Mouse (Mus musculus) ES-E14 (cell line): ENCODE measurements at regions not wholly inside any gene's neighbourhood (a gene's known extent, or its start where the extent isn't known, plus 50 kb on each side); places are given as distances from the start of the nearest gene placed in this dataset.

Experiments used
- DNase-seq: peaks from one replicate; pipeline ENCODE4 v3.0.0-alpha.2; 2013; ENCODE audit warnings: low read depth, low spot score
- H3K27ac ChIP-seq: 2 replicates; pipeline ENCODE4 v1.5.1; 2012; ENCODE audit warnings: low read depth, mild to moderate bottlenecking, low read length, moderate library complexity, mixed read lengths; ENCODE audit not compliant: poor library complexity, insufficient read depth, severe bottlenecking
- H3K36me3 ChIP-seq: 2 replicates; pipeline ENCODE4 v1.6.1; 2012; ENCODE audit warnings: mild to moderate bottlenecking, low read length, moderate library complexity, mixed read lengths; ENCODE audit not compliant: control insufficient read depth, poor library complexity, insufficient read depth, severe bottlenecking
- H3K4me1 ChIP-seq, 2 experiments: fragments of 150-350 bp in 1 of 2; sonication (generic) in 1 of 2; 2 replicates each; pipeline ENCODE4 v1.6.1; 2012; ENCODE audit warnings: low read length in 2 of 2, mild to moderate bottlenecking in 1 of 2, mixed read lengths in 1 of 2; ENCODE audit not compliant: control insufficient read depth in 2 of 2, insufficient read depth in 2 of 2, poor library complexity in 1 of 2
- H3K4me3 ChIP-seq, 2 experiments: fragments of 150-350 bp in 1 of 2; sonication (generic) in 1 of 2; 2 replicates each; pipeline ENCODE4 v1.5.1; 2012; ENCODE audit warnings: low read length in 2 of 2, low read depth in 1 of 2, mild to moderate bottlenecking in 1 of 2, mixed read lengths in 1 of 2; ENCODE audit not compliant: insufficient read depth in 1 of 2, poor library complexity in 1 of 2, severe bottlenecking in 1 of 2
- H3K9ac ChIP-seq: 2 replicates; pipeline ENCODE4 v1.6.1; 2012; ENCODE audit warnings: low read depth, mild to moderate bottlenecking, low read length, mixed read lengths; ENCODE audit not compliant: poor library complexity, insufficient read depth, severe bottlenecking
- H3K9me3 ChIP-seq: fragments of 150-350 bp; sonication (generic); 2 replicates; pipeline ENCODE4 v1.6.1; 2012; ENCODE audit warnings: low read depth, mild to moderate bottlenecking, low read length; ENCODE audit not compliant: control insufficient read depth, insufficient read depth
- CHD2 ChIP-seq: IDR thresholded peaks from 2 replicates; pipeline ENCODE4 v1.6.1; 2014; ENCODE audit warnings: mild to moderate bottlenecking, low read depth, low read length, inconsistent platforms
- HCFC1 ChIP-seq: IDR thresholded peaks from 2 replicates; pipeline ENCODE4 v1.6.1; 2012; ENCODE audit warnings: low read length, inconsistent platforms, borderline replicate concordance; ENCODE audit not compliant: insufficient read depth
- MAFK ChIP-seq: IDR thresholded peaks from 2 replicates; pipeline ENCODE4 v1.6.1; 2014; ENCODE audit warnings: mild to moderate bottlenecking, low read depth, low read length, inconsistent platforms; ENCODE audit not compliant: insufficient read depth
- ZC3H11A ChIP-seq: IDR thresholded peaks from 2 replicates; pipeline ENCODE4 v1.6.1; 2012; ENCODE audit warnings: low read depth, mild to moderate bottlenecking, inconsistent platforms, low read length, borderline replicate concordance
- ZNF384 ChIP-seq: IDR thresholded peaks from 2 replicates; pipeline ENCODE4 v1.6.1; 2012; ENCODE audit warnings: low read depth, low read length, inconsistent platforms
- in situ Hi-C, 2 experiments: fragments of 600-800 bp; cut with MboI; formaldehyde crosslinking; loops; one replicate each; pipeline ENCODE4 v1.15.1; 2025; ENCODE audit warnings: low sequenced_read_pairs in 2 of 2, inconsistent platforms in 1 of 2; ENCODE audit not compliant: unreplicated experiment in 2 of 2

DNA sequence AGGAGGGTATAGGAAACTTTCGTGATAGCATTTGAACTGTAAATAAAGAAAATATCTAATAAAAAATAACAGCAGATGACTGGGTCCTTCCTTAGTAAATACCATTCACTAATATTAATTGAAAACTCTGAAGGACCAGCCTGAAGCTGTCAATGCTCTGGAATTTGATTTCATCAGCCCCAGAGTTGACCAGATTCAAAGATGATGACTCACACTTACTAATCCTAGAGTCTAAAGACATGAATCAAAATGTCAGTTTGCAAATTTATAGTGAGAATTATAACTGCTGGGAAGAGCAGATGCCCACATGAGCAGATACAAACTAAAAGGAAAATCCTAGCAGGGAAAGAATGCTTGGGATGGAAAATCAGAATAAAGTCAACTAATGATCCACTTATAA lies 77.8 kb upstream of the Tac1 start:
- in situ Hi-C loops: no loop called here

DNA sequence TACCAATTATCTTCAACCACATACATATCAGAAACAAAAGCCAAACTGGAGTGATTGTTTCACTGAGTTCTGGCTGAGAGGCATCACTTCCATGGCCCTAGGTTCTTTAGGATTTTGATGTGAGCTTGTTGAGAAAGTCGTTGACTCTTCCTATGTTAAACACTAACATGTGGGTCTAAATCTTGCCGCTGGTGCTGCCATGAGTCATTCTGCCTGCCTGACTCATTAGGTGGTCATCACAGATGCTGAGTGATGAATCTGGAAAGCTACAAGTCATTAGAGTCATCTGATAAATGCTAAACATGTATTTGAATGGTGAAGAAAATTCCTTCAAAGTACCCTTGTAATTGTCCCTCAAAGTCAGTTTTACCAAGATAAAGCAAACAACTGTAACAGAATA lies 60.4 kb upstream of the Tac1 start:
- DNase-seq: no peak
- H3K27ac ChIP-seq: no peak overlapping the region

More for the DNA sequence above, 77.8 kb upstream of the Tac1 start:
- Histone ChIP-seq H3K27ac (no peak overlapping the region), H3K4me3 (no peak overlapping the region), H3K4me1 (no peaks in the 10 kb centered on the region), H3K9ac (no peak overlapping the region), H3K36me3 (no peaks in the 10 kb centered on the region), H3K9me3 (no peaks in the 10 kb centered on the region)
- TF ChIP-seq MAFK (no peak), ZNF384 (no peak), ZC3H11A (no peak)
- no peak for DNase-seq

DNA sequence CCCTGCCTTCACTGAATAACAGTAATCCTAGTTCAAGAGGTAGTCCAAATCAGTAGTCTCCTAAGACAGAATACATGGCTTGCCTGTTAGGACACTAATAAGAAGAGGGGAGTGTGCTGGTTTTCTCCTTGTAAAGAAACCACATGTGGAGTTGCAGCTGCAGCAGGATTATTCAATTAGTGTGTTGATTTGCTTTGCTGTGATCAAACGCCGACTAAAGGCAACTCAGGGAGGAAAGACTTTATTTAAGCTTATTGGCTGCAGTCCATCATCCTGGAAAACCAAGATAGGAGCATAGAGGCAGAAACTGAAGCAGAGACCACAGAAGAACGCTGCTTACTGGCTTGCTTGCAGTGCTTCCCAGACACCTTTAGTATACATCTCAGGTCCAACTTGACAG lies 57.9 kb upstream of the Tac1 start:
- in situ Hi-C loops: no loop called here
- no peak overlapping the region for H3K27ac ChIP-seq
- DNase-seq: no peak
- no peaks in the 10 kb centered on the region for H3K4me1 ChIP-seq
- H3K9ac ChIP-seq: no peak overlapping the region
- no peak for TF ChIP-seq ZC3H11A
- TF ChIP-seq CHD2: no peak
- no peak for TF ChIP-seq MAFK
- TF ChIP-seq HCFC1: no peak
- no peak for TF ChIP-seq ZNF384
- no peak overlapping the region for H3K4me3 ChIP-seq
- no peaks in the 10 kb centered on the region for H3K36me3 ChIP-seq
- no peaks in the 10 kb centered on the region for H3K9me3 ChIP-seq

More for the DNA sequence above, 60.4 kb upstream of the Tac1 start:
- no peak overlapping the region for H3K9ac ChIP-seq
- no peak overlapping the region for H3K4me3 ChIP-seq
- H3K4me1 ChIP-seq: no peaks in the 10 kb centered on the region
- TF ChIP-seq MAFK (no peak), ZNF384 (no peak), ZC3H11A (no peak), CHD2 (no peak), HCFC1 (no peak)
- H3K36me3 ChIP-seq: no peaks in the 10 kb centered on the region
- H3K9me3 ChIP-seq: no peaks in the 10 kb centered on the region
- in situ Hi-C loops: no loop called here
